Comparison of ENCODE assay signal across 7 mouse cellular contexts in the genomic region with DNA sequence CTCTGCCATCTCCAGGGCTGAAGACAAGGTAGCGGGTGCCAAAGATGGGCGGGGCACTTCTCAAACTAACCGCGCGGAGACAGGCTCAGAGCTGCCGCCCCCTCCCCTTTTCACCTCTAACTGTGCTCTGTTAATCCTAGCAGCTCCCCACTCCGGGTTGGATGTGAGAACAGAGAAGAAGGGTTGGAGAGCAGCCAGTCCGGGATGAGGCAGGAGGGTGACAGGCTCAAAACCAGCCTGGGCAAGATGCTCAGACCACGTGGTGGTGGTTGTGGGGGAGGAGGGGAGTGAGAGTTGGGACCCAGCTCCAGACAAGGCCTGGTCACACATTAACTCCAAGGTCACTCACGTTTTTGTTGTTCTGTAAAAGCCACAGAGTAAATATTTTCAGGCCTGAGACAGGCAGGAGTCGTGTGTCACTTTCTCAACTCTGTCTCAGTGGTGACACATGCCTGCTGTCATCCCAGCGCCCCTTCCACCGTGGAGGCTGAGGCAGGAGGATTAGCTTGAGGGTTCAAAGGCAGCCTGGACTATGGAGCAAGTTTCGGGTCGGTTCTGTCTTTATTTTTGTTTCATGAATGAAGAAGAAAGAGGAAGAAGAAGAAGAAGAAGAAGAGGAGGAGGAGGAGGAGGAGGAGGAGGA. TPM values are rescaled to one million over a fixed set of nuclear protein-coding genes. Genes with fewer than 3 reads are reported as not detected.
A peak's percentile ranks its signal among the peaks of the same experiment; 100 is the strongest.
DNase-seq lines count a peak whose midpoint lies in the region; ATAC-seq and TF ChIP-seq lines count a peak whose summit lies in the region.

No protein-coding gene starts in this region.

- peak; percentile 10 to 51 for DNase-seq in spleen, postnatal 10 days (ENCODE audit: low spot score in 2 of 2)
- DNase-seq in spleen, adult 12 weeks (ENCODE audit: low spot score) = no peak
- peak; percentile 91 for DNase-seq in brain, adult 2 months (ENCODE audit: low read depth, low spot score)
- DNase-seq in gastrocnemius, postnatal 25 days = peak; percentile 45
- peak; percentile 87 for DNase-seq in kidney, adult 18-20 months
- DNase-seq in liver, embryonic 14.5 days (ENCODE audit: low read depth in 3 of 3, low spot score in 3 of 3) = no peak
- DNase-seq in skeletal muscle tissue, adult 2 months (ENCODE audit: low read depth, low spot score) = peak; percentile 36

- no peak for TF ChIP-seq CTCF in liver, embryonic 14.5 days (IDR thresholded peaks at IDR 0.05; ENCODE audit: low read depth)

- ATAC-seq in liver, embryonic 14.5 days (ENCODE audit: insufficient read depth) = no peak

- H3K27ac ChIP-seq in liver, embryonic 14.5 days = no peak overlapping the region

- H3K9ac ChIP-seq in liver, embryonic 14.5 days (replicated peaks) = no peak overlapping the region

- H3K4me2 ChIP-seq in liver, embryonic 14.5 days (ENCODE audit: low read depth) = peak overlapping the region; percentile 94

- H3K36me3 ChIP-seq in liver, embryonic 14.5 days (replicated peaks; ENCODE audit: control insufficient read depth, insufficient read depth, low read depth) = no peaks in the 10 kb centered on the region

- no peak overlapping the region; a peak in 1 of 4 replicates for H3K4me3 ChIP-seq in liver, embryonic 14.5 days (ENCODE audit: insufficient read depth in 1 of 2, low read depth in 2 of 2, low read length in 2 of 2)

- no peaks in the 10 kb centered on the region for H3K9me3 ChIP-seq in liver, embryonic 14.5 days (ENCODE audit: control insufficient read depth, low read length)

- no peak for TF ChIP-seq EP300 in liver, embryonic 14.5 days (IDR thresholded peaks at IDR 0.05; ENCODE audit: low read depth)

- peaks cover 4 to 8% of the 10 kb centered on the region in 2 experiments for H3K4me1 ChIP-seq in liver, embryonic 14.5 days (replicated peaks; ENCODE audit: control insufficient read depth in 2 of 2, insufficient read depth in 2 of 2, low read length in 1 of 2)

- 13% methylated on average over 15 of the region's 15 CpGs for WGBS in liver, embryonic 14.5 days (ENCODE audit: insufficient replicate concordance)

- peaks cover 33% of the 10 kb centered on the region for H3K27me3 ChIP-seq in liver, embryonic 14.5 days (ENCODE audit: control insufficient read depth, insufficient read depth, low read length)

RNA-seq across cellular contexts. Expression of gene Nfic, which starts 23.8 kb away (rescaled TPM):
- total RNA-seq in gastrocnemius, postnatal 25 days (2021) = 100 to 1,000 TPM; 215 to 268 TPM
- 1.2 and 1.3 TPM in 2 replicates for polyA plus RNA-seq in liver, embryonic 14.5 days (2012; rRNA removed)
- 4.6 and 7.3 TPM in 2 replicates for polyA plus RNA-seq in liver, embryonic 14.5 days (2014; fragmentation: Nextera tagmentation; extraction: Ambion mirVana)

RNA-seq across cellular contexts. Expression of gene Smim24, which starts 38.8 kb away (rescaled TPM):
- total RNA-seq in gastrocnemius, postnatal 25 days (2021) = under 1 TPM in 1 of 2 experiments, not detected in 1; 0.67 TPM
- 1.6 and 1.9 TPM in 2 replicates for polyA plus RNA-seq in liver, embryonic 14.5 days (2012; rRNA removed)
- 1.7 and 1.8 TPM in 2 replicates for polyA plus RNA-seq in liver, embryonic 14.5 days (2014; fragmentation: Nextera tagmentation; extraction: Ambion mirVana)

RNA-seq across cellular contexts. Expression of gene Gm48552, which starts 42.8 kb away (rescaled TPM):
- total RNA-seq in gastrocnemius, postnatal 25 days (2021) = under 1 TPM in 1 of 2 experiments, not detected in 1; 0.59 TPM
- polyA plus RNA-seq in liver, embryonic 14.5 days (2012; rRNA removed) = 0.78 and 0.90 TPM in 2 replicates
- 0.21 and 0.36 TPM in 2 replicates for polyA plus RNA-seq in liver, embryonic 14.5 days (2014; fragmentation: Nextera tagmentation; extraction: Ambion mirVana)

RNA-seq across cellular contexts. Expression of gene Gm48551, which starts 47.4 kb away (rescaled TPM):
- total RNA-seq in gastrocnemius, postnatal 25 days (2021) = 1 to 10 TPM in 1 of 2 experiments, under 1 TPM in 1; 0.78 to 1.0 TPM
- 1.0 and 1.7 TPM in 2 replicates for polyA plus RNA-seq in liver, embryonic 14.5 days (2012; rRNA removed)
- 0.37 and 0.47 TPM in 2 replicates for polyA plus RNA-seq in liver, embryonic 14.5 days (2014; fragmentation: Nextera tagmentation; extraction: Ambion mirVana)

RNA-seq across cellular contexts. Expression of gene Dohh, which starts 47.4 kb away (rescaled TPM):
- total RNA-seq in gastrocnemius, postnatal 25 days (2021) = 10 to 100 TPM; 41.1 to 41.2 TPM
- polyA plus RNA-seq in liver, embryonic 14.5 days (2012; rRNA removed) = 29.8 and 32.2 TPM in 2 replicates
- polyA plus RNA-seq in liver, embryonic 14.5 days (2014; fragmentation: Nextera tagmentation; extraction: Ambion mirVana) = 35.0 and 39.7 TPM in 2 replicates

Comparison
In these comparisons a context has a peak if more than half of its experiments do, and no peak if none do; other contexts are left out.
1. DNase-seq: peak in spleen, postnatal 10 days (2 of 2), brain, adult 2 months (single experiment), gastrocnemius, postnatal 25 days (single experiment), kidney, adult 18-20 months (single experiment) and skeletal muscle tissue, adult 2 months (single experiment); none in spleen, adult 12 weeks (single experiment) and liver, embryonic 14.5 days (0 of 3).